Mouse (Mus musculus) adrenal gland (tissue): ENCODE data around the gene Socs5.

Experiments used
- intact Hi-C: fragments of 180-260 bp; cut with DNase I; formaldehyde crosslinking; loops from one replicate; pipeline ENCODE4 v1.15.1; 2025
- microRNA-seq, 2 experiments: library from miRNA; unstranded; fragments of <30 nt; microRNA quantifications; one replicate each; pipeline ENCODE4; 2019

Gene Socs5

GRCm38 (mm10) chr17:87160270-87160669 is 52.8 kb downstream of the Socs5 start:
- intact Hi-C loops: no loop called here

GRCm38 (mm10) chr17:87164312-87164922 is 56.9 kb downstream of the Socs5 start:
- intact Hi-C loops: no loop called here

GRCm38 (mm10) chr17:87167407-87167806 is 59.9 kb downstream of the Socs5 start:
- intact Hi-C loops: no loop called here

- intact Hi-C loops: no loop called here
These were observed 61.6 kb downstream of the Socs5 start for GRCm38 (mm10) chr17:87169076-87169475.

GRCm38 (mm10) chr17:87170364-87170763 is 62.9 kb downstream of the Socs5 start:
- intact Hi-C loops: no loop called here

GRCm38 (mm10) chr17:87172031-87172430 is 64.6 kb downstream of the Socs5 start:
- intact Hi-C loops: no loop called here

GRCm38 (mm10) chr17:87173966-87174365 is 66.5 kb downstream of the Socs5 start:
- intact Hi-C loops: no loop called here

- intact Hi-C loops: no loop called here
These were observed 67.3 kb downstream of the Socs5 start for GRCm38 (mm10) chr17:87174651-87175331.

- intact Hi-C loops: no loop called here
These were observed 68.9 kb downstream of the Socs5 start for GRCm38 (mm10) chr17:87176066-87177012.

GRCm38 (mm10) chr17:87178596-87179590 is 71.4 kb downstream of the Socs5 start:
- intact Hi-C loops: no loop called here

- intact Hi-C loops: no loop called here
These were observed 72.6 kb downstream of the Socs5 start for GRCm38 (mm10) chr17:87179939-87180550.

- intact Hi-C loops: no loop called here
These were observed 74.3 kb downstream of the Socs5 start for GRCm38 (mm10) chr17:87181683-87182346.

GRCm38 (mm10) chr17:87185461-87186066 is 78.1 kb downstream of the Socs5 start:
- intact Hi-C loops: no loop called here

GRCm38 (mm10) chr17:87187005-87187404 is 79.5 kb downstream of the Socs5 start:
- intact Hi-C loops: no loop called here

Small RNA genes within 50 kb of the gene (microRNA-seq; reads per million reads assigned to microRNA genes)
- gene Gm22346: 0 reads per million in 2 experiments
